20 mouse cellular contexts compared by ENCODE assay signal in genomic region chr3:79980714-79981113, GRCm38 (mm10).
DNase-seq lines count a peak whose midpoint lies in the region; ATAC-seq and TF ChIP-seq lines count a peak whose summit lies in the region.
"Had no signal": no experiment of that assay in that cellular context is flagged by ENCODE, and none has a peak within 500 bp of the region (broad histone marks: within the 10 kb centered on the region; RNA-seq: fewer than 3 reads in every experiment).

No protein-coding gene starts in this region.

- peak overlapping the region; percentile 63 for H3K27ac ChIP-seq in heart, embryonic 15.5 days
- peak overlapping the region; percentile 54; the same call in 1 of the 2 replicates for H3K27ac ChIP-seq in embryonic fibroblast, embryonic 13.5 days (ENCODE audit: insufficient read depth, low read length)
- H3K27ac ChIP-seq in stomach, embryonic 16.5 days (ENCODE audit: low read length), result peak overlapping the region; percentile 2; the same call in 1 of the 2 replicates
- H3K27ac ChIP-seq: embryonic facial prominence, embryonic 15.5 days; forebrain, embryonic 10.5 days; limb, embryonic 15.5 days; liver, embryonic 15.5 days; midbrain, embryonic 13.5 days; neural tube, embryonic 12.5 days had no signal

- H3K4me1 ChIP-seq in heart, embryonic 15.5 days (replicated peaks), result peaks cover 39% of the 10 kb centered on the region
- H3K4me1 ChIP-seq in embryonic fibroblast, embryonic 13.5 days (ENCODE audit: control insufficient read depth, insufficient read depth, low read length), result peaks cover 21% of the 10 kb centered on the region
- peaks cover 4% of the 10 kb centered on the region; the same call in 1 of the 2 replicates for H3K4me1 ChIP-seq in stomach, embryonic 16.5 days (ENCODE audit: control insufficient read depth, insufficient read depth, low read length)
- H3K4me1 ChIP-seq: limb, embryonic 15.5 days; midbrain, embryonic 13.5 days; neural tube, embryonic 12.5 days had no signal

- no peak for DNase-seq in heart, postnatal 10 days
- peak; percentile 53 for DNase-seq in Muller cell, postnatal 12 days (ENCODE audit: inconsistent ontology term)
- DNase-seq in adrenal gland, postnatal 36 days, result no peak
- no peak for DNase-seq in adrenal gland, adult 8-10 months
- DNase-seq: cerebellum, adult 11 months; cerebellum, postnatal 14 days; right cerebral cortex, adult 18-20 months; thymus, postnatal 36 days had no signal

- H3K4me3 ChIP-seq in heart, embryonic 15.5 days, result no peak overlapping the region
- no peak overlapping the region for H3K4me3 ChIP-seq in embryonic fibroblast, embryonic 13.5 days (ENCODE audit: insufficient read depth, low read length)
- no peak overlapping the region for H3K4me3 ChIP-seq in stomach, embryonic 16.5 days (replicated peaks; ENCODE audit: low read length)
- H3K4me3 ChIP-seq: embryonic facial prominence, embryonic 15.5 days; forebrain, embryonic 10.5 days; limb, embryonic 15.5 days; liver, embryonic 15.5 days; midbrain, embryonic 13.5 days; neural tube, embryonic 12.5 days had no signal

- H3K4me2 ChIP-seq in heart, embryonic 15.5 days, result no peak overlapping the region
- H3K4me2 ChIP-seq in stomach, embryonic 16.5 days (ENCODE audit: low read depth, low read length), result no peak overlapping the region
- H3K4me2 ChIP-seq: embryonic facial prominence, embryonic 15.5 days; limb, embryonic 15.5 days; liver, embryonic 15.5 days; midbrain, embryonic 13.5 days; neural tube, embryonic 12.5 days had no signal

- intact Hi-C loops in heart, postnatal 10 days (cut with DNase I), result no loop called here

- H3K9ac ChIP-seq in heart, embryonic 15.5 days, result no peak overlapping the region
- no peak overlapping the region for H3K9ac ChIP-seq in stomach, embryonic 16.5 days (ENCODE audit: low read length)
- H3K9ac ChIP-seq: embryonic facial prominence, embryonic 15.5 days; limb, embryonic 15.5 days; liver, embryonic 15.5 days; midbrain, embryonic 13.5 days; neural tube, embryonic 12.5 days had no signal

- no peaks in the 10 kb centered on the region for H3K36me3 ChIP-seq in heart, embryonic 15.5 days
- H3K36me3 ChIP-seq in stomach, embryonic 16.5 days (ENCODE audit: control insufficient read depth, insufficient read depth, low read length), result no peaks in the 10 kb centered on the region
- H3K36me3 ChIP-seq: embryonic facial prominence, embryonic 15.5 days; forebrain, embryonic 10.5 days; limb, embryonic 15.5 days; liver, embryonic 15.5 days; midbrain, embryonic 13.5 days; neural tube, embryonic 12.5 days had no signal

- no peak for TF ChIP-seq POLR2A in embryonic fibroblast, embryonic 13.5 days (IDR thresholded peaks at IDR 0.05; ENCODE audit: low read depth, low read length)

- no peaks in the 10 kb centered on the region for H3K9me3 ChIP-seq in heart, embryonic 15.5 days (replicated peaks)
- H3K9me3 ChIP-seq in stomach, embryonic 16.5 days (replicated peaks; ENCODE audit: control insufficient read depth, low read length), result no peaks in the 10 kb centered on the region
- H3K9me3 ChIP-seq: embryonic facial prominence, embryonic 15.5 days; forebrain, embryonic 10.5 days; limb, embryonic 15.5 days; liver, embryonic 15.5 days; midbrain, embryonic 13.5 days; neural tube, embryonic 12.5 days had no signal

- 84% methylated on average over 1 of the region's 1 CpGs for WGBS in heart, embryonic 15.5 days
- WGBS in stomach, embryonic 16.5 days, result 63% methylated on average over 1 of the region's 1 CpGs

- ATAC-seq in heart, embryonic 15.5 days (replicated peaks; ENCODE audit: insufficient number of reproducible peaks, insufficient read depth, low FRiP score, low read depth), result no peak
- peak; percentile 53; the same call in 1 of the 2 replicates for ATAC-seq in stomach, embryonic 16.5 days (ENCODE audit: insufficient read depth, low FRiP score)
- ATAC-seq: CD4-positive, CD25-positive, alpha-beta regulatory T cell, adult 4 months; hindbrain, embryonic 16.5 days; intestine, postnatal 0 days; midbrain, embryonic 13.5 days had no signal

- no peaks in the 10 kb centered on the region for H3K27me3 ChIP-seq in heart, embryonic 15.5 days
- no peaks in the 10 kb centered on the region for H3K27me3 ChIP-seq in stomach, embryonic 16.5 days (ENCODE audit: control insufficient read depth, insufficient read depth, low read length)
- H3K27me3 ChIP-seq: embryonic facial prominence, embryonic 15.5 days; limb, embryonic 15.5 days; liver, embryonic 15.5 days; midbrain, embryonic 13.5 days; neural tube, embryonic 12.5 days had no signal

- no peak for TF ChIP-seq CTCF in embryonic fibroblast, embryonic 13.5 days (IDR thresholded peaks at IDR 0.05; ENCODE audit: borderline replicate concordance, insufficient read depth, low read length)

Comparison
In these comparisons a context has a peak if more than half of its experiments do, and no peak if none do; other contexts are left out.
1. H3K27ac ChIP-seq: peak in every context shown above with its lines; median percentile 63 in heart, embryonic 15.5 days; 54 in embryonic fibroblast, embryonic 13.5 days; 2 in stomach, embryonic 16.5 days.